Mouse (Mus musculus) testis, adult 2 months (tissue): Measurements from ENCODE around the gene Map3k1. TPM values are rescaled to one million over a fixed set of nuclear protein-coding genes. Genes with fewer than 3 reads are reported as not detected.

Experiments
- H3K27ac ChIP-seq: fragments of 200-500 bp; 2 replicates; pipeline ENCODE4 v1.5.1; 2012; ENCODE audit warnings: low read depth, low read length; ENCODE audit not compliant: control insufficient read depth, insufficient read depth
- H3K27me3 ChIP-seq: fragments of 200-500 bp; 2 replicates; pipeline ENCODE4 v1.6.1; 2012; ENCODE audit warnings: mild to moderate bottlenecking, low read length, moderate library complexity; ENCODE audit not compliant: control insufficient read depth, insufficient read depth
- H3K36me3 ChIP-seq: fragments of 200-500 bp; 2 replicates; pipeline ENCODE4 v1.6.1; 2012; ENCODE audit warnings: mild to moderate bottlenecking, low read length; ENCODE audit not compliant: control insufficient read depth, insufficient read depth
- H3K4me1 ChIP-seq: fragments of 200-500 bp; 2 replicates; pipeline ENCODE4 v1.6.1; 2012; ENCODE audit warnings: low read length; ENCODE audit not compliant: control insufficient read depth, insufficient read depth
- H3K4me3 ChIP-seq: fragments of 200-500 bp; 2 replicates; pipeline ENCODE4 v1.5.1; 2012; ENCODE audit warnings: low read depth, mild to moderate bottlenecking, low read length, moderate library complexity, mixed read lengths; ENCODE audit not compliant: control insufficient read depth
- CTCF ChIP-seq: fragments of 200-500 bp; IDR thresholded peaks from 2 replicates; pipeline ENCODE4 v1.5.1; 2012; ENCODE audit warnings: low read depth, mild to moderate bottlenecking, inconsistent platforms, low read length, moderate library complexity; ENCODE audit not compliant: control insufficient read depth, insufficient read depth, insufficient replicate concordance
- POLR2A ChIP-seq: fragments of 200-500 bp; IDR thresholded peaks from 2 replicates; pipeline ENCODE4 v1.6.1; 2012; ENCODE audit warnings: low read depth, mild to moderate bottlenecking, inconsistent platforms, low read length, moderate library complexity; ENCODE audit not compliant: control insufficient read depth
- polyA plus RNA-seq: library from polyadenylated mRNA; depleted of rRNA; stranded (reverse); fragments of >200 nt; gene quantifications from 2 replicates; pipeline ENCODE4 v1.2.3, GENCODE M21; 2012; rRNA removed

Map3k1 gene
- polyA plus RNA-seq, 1 experiment, result 4.1 TPM

- Histone ChIP-seq H3K27ac (no peak overlapping the region), H3K36me3 (peaks cover 6% of the 10 kb centered on the region)
- no peak for TF ChIP-seq POLR2A
- no peak for TF ChIP-seq CTCF
Observed at GRCm38 (mm10) chr13:111703396-111703795, 105.4 kb downstream of the Map3k1 start.

More at GRCm38 (mm10) chr13:111703396-111703795, 105.4 kb downstream of the Map3k1 start:
- no peaks in the 10 kb centered on the region for H3K4me1 ChIP-seq
- H3K27me3 ChIP-seq, result no peaks in the 10 kb centered on the region
- H3K4me3 ChIP-seq, result no peak overlapping the region

Other genes starting within 250 kb of the Map3k1 start
- not detected in 2 replicates for gene Gm10198, start 216.2 kb downstream of the Map3k1 start, polyA plus RNA-seq
- gene Mier3, start 128.0 kb downstream of the Map3k1 start, polyA plus RNA-seq, result 19.2 and 23.9 TPM in 2 replicates